Mouse (Mus musculus) B cell, adult 2 months (primary cell): ENCODE data around the gene Fam198b.

Source experiments
- DNase-seq, 2 experiments: peaks; one replicate each; pipeline ENCODE4 v3.0.0; 2022

Fam198b gene

GRCm38 (mm10) chr3:79984542-79984941, 100.2 kb downstream of the Fam198b start:
- DNase-seq, result no peak

GRCm38 (mm10) chr3:79989250-79989649, 104.9 kb downstream of the Fam198b start:
- DNase-seq, result no peak

- DNase-seq, result no peak
Observed at GRCm38 (mm10) chr3:79989911-79990310, 105.6 kb downstream of the Fam198b start.

GRCm38 (mm10) chr3:79990480-79990879, 106.1 kb downstream of the Fam198b start:
- DNase-seq, result no peak

- no peak for DNase-seq
Observed at GRCm38 (mm10) chr3:79994029-79994539, 109.8 kb downstream of the Fam198b start.

- no peak for DNase-seq
Observed at GRCm38 (mm10) chr3:79995726-79996125, 111.4 kb downstream of the Fam198b start.
